Mouse (Mus musculus): ENCODE measurements around the gene Apoa4.

- peak; percentile 73 for TF ChIP-seq CTCF (IDR thresholded peaks at IDR 0.05)
- 0 out of 2 replicates have a peak, but pooled peaks have one; percentile 23 for TF ChIP-seq EP300 (IDR thresholded peaks at IDR 0.05)
Measured at GRCm38 (mm10) chr9:46191644-46192043, 48.9 kb upstream of the Apoa4 start.

All from lung, postnatal 0 days (tissue).